Mouse (Mus musculus) liver, embryonic 11.5 days (tissue): ENCODE data around the gene Nfix. TPM values are rescaled to one million over a fixed set of nuclear protein-coding genes. Genes with fewer than 3 reads are reported as not detected.

Experiments used
- ATAC-seq: fragments of 200-750 bp; cut with Nextera tagmentation; replicated peaks from 2 replicates; pipeline ENCODE4 v1.8.0; 2017; ENCODE audit warnings: moderate number of reproducible peaks, mild to moderate bottlenecking, moderate TSS enrichment, moderate library complexity; ENCODE audit not compliant: low FRiP score
- DNase-seq: peaks from one replicate; pipeline ENCODE4 v3.0.0-alpha.2; 2017; ENCODE audit warnings: low spot score
- H3K27ac ChIP-seq: fragments of 300-500 bp; sonication (generic); 2 replicates; pipeline ENCODE4 v1.5.1; 2014; ENCODE audit warnings: mild to moderate bottlenecking, low read depth, low read length, control low read depth
- H3K27me3 ChIP-seq: fragments of 300-500 bp; sonication (generic); replicated peaks from 2 replicates; pipeline ENCODE4 v1.6.1; 2014; ENCODE audit warnings: low read length, mixed read lengths; ENCODE audit not compliant: control insufficient read depth, insufficient read depth
- H3K36me3 ChIP-seq: fragments of 300-500 bp; sonication (generic); 2 replicates; pipeline ENCODE4 v1.6.1; 2014; ENCODE audit warnings: mild to moderate bottlenecking, low read length, moderate library complexity, mixed read lengths; ENCODE audit not compliant: control insufficient read depth, insufficient read depth
- H3K4me1 ChIP-seq: fragments of 300-500 bp; sonication (generic); replicated peaks from 2 replicates; pipeline ENCODE4 v1.6.1; 2014; ENCODE audit warnings: low read length, mixed read lengths; ENCODE audit not compliant: control insufficient read depth, insufficient read depth
- H3K4me2 ChIP-seq: fragments of 300-500 bp; sonication (generic); 2 replicates; pipeline ENCODE4 v1.6.1; 2014; ENCODE audit warnings: mild to moderate bottlenecking, control low read depth, moderate library complexity
- H3K4me3 ChIP-seq: fragments of 300-500 bp; sonication (generic); 2 replicates; pipeline ENCODE4 v1.5.1; 2014; ENCODE audit warnings: low read depth, low read length, control low read depth
- H3K9ac ChIP-seq: fragments of 300-500 bp; sonication (generic); 2 replicates; pipeline ENCODE4 v1.6.1; 2014; ENCODE audit warnings: low read depth, low read length, control low read depth
- H3K9me3 ChIP-seq: fragments of 300-500 bp; sonication (generic); 2 replicates; pipeline ENCODE4 v1.6.1; 2016; ENCODE audit warnings: low read length, inconsistent platforms, mixed read lengths; ENCODE audit not compliant: control insufficient read depth
- WGBS: fragments of 180-500 bp; shearing (Covaris S2); extraction: QIAGEN DNeasy Blood & Tissue Kit; methylation state at CpG from one replicate; pipeline ENCODE4 v1.1.7; 2014; 5-methylcytosine and 5-hydroxymethylcytosine counted together
- polyA plus RNA-seq: library from polyadenylated mRNA; unstranded; fragments of >200 nt; fragmentation: Nextera tagmentation; extraction: Ambion mirVana; gene quantifications from 2 replicates; pipeline ENCODE4 v1.2.1, GENCODE M21; 2014

Gene Nfix
- polyA plus RNA-seq, 1 experiment from 2014 or later = 7.1 TPM

DNA sequence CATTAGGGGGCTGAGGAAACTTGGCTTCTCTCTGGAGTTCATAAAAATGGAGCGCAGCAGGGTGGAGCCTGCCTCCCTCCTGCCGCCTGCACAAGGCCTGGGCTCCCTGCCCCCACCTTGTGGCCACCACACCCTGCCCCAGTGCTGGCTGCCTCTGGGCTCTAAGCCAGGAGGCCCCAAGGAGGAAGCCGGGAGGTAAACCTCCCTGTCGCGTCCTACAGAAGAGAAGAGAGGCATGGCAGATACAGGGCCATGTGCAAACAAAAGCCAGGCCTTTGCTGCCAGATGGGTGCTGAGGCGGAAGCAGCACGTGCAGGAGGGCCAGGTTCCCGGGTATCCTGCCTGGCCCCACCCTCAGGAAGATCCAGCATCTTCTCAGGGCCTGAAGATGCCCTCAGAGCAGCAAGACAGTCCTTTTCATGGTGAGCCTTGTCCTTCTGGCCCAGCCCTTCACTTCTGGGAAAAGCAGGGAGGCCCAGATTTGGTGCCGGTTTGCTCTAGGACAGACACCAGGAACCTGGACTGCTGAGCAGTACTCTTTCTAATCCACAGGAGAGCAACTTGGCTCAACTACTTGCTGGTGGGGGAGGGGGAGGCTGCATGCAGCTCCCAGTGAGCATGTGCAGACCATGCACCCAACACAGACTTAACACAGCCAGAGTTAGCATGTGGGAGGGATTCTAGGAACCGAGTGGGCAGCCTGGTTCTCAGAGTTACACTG is 77.1 kb downstream of the Nfix start, which contains the start of gene G430095P16Rik:
Gene G430095P16Rik, plus strand, starts transcription at position 158 of the 721 bp plus-strand sequence.
- Histone ChIP-seq H3K4me3 (peak within 1 kb of the TSS; percentile 48), H3K27ac (peak within 1 kb of the TSS; percentile 91), H3K9me3 (no peaks in the 10 kb centered on the region), H3K27me3 (peaks cover 12% of the 10 kb centered on the region), H3K9ac (peak within 1 kb of the TSS; percentile 73), H3K36me3 (no peaks in the 10 kb centered on the region; the same call in 1 of the 2 replicates), H3K4me1 (peaks cover 61% of the 10 kb centered on the region), H3K4me2 (peak within 1 kb of the TSS; percentile 75)
- ATAC-seq = peak; percentile 89
- no peak for DNase-seq
- 10% methylated on average over 10 of the region's 10 CpGs for WGBS

DNA sequence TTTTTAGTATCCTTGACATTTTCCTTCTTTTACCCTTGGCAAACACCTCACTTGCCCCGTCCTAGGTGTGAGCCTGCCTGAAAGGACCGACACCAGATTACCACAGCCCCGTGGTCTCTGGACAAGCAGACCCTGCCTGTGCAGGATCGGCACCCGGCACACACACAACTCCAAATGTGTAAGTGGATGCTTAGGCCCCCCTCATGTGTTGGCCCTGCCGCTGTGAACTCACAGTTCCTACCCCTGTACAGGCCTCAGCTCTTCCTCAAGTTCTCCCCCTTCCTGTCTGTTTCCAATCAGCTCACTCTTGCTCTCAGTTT is 77.7 kb downstream of the Nfix start:
- Histone ChIP-seq H3K4me3 (peak overlapping the region; percentile 48), H3K36me3 (no peaks in the 10 kb centered on the region; the same call in 1 of the 2 replicates), H3K4me2 (peak overlapping the region; percentile 75), H3K9me3 (no peaks in the 10 kb centered on the region), H3K27me3 (peaks cover 18% of the 10 kb centered on the region), H3K27ac (peak overlapping the region; percentile 91), H3K4me1 (peaks cover 59% of the 10 kb centered on the region), H3K9ac (peak overlapping the region; percentile 73)
- WGBS = 54% methylated on average over 6 of the region's 6 CpGs
- 0 out of 2 replicates have a peak, but pooled peaks have one; percentile 4 for ATAC-seq
- DNase-seq = no peak

GRCm38 (mm10) chr8:84718959-84719690 is 81.0 kb downstream of the Nfix start:
- Histone ChIP-seq H3K4me3 (no peak overlapping the region), H3K4me1 (peaks cover 28% of the 10 kb centered on the region), H3K4me2 (no peak overlapping the region), H3K27me3 (peaks cover 46% of the 10 kb centered on the region), H3K36me3 (no peaks in the 10 kb centered on the region), H3K9ac (no peak overlapping the region), H3K27ac (no peak overlapping the region), H3K9me3 (no peaks in the 10 kb centered on the region)
- 71% methylated on average over 5 of the region's 5 CpGs for WGBS
- ATAC-seq = no peak
- DNase-seq = no peak

DNA sequence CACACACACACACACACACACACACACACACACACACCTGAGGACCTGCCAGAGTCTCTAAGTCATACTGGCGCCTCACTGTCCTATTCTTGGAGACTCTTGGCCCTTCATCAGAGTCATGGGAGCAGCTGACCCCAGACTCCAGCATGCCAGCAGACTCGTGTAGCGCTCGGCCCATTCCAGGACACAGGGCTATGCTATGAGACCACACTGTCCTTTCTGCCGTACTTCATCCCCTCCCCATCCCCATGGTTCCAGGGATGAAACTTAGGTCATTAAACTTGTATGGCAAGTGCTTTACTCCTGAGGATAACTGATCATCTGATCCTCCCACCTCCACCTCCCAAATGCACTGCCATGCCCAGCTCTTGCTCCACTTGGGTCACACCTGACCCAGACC is 81.7 kb downstream of the Nfix start:
- Histone ChIP-seq H3K36me3 (no peaks in the 10 kb centered on the region), H3K27me3 (peaks cover 52% of the 10 kb centered on the region), H3K4me1 (peaks cover 21% of the 10 kb centered on the region)

GRCm38 (mm10) chr8:84716790-84717189 is 83.4 kb downstream of the Nfix start:
- Histone ChIP-seq H3K4me3 (no peak overlapping the region), H3K27ac (no peak overlapping the region), H3K9ac (no peak overlapping the region), H3K4me2 (no peak overlapping the region), H3K9me3 (no peaks in the 10 kb centered on the region), H3K36me3 (no peaks in the 10 kb centered on the region), H3K27me3 (peaks cover 58% of the 10 kb centered on the region), H3K4me1 (peaks cover 15% of the 10 kb centered on the region)
- ATAC-seq (no peak), DNase-seq (no peak)
- whole genome bisulfite sequencing = 89% methylated on average over 11 of the region's 11 CpGs

More for the DNA sequence above, 81.7 kb downstream of the Nfix start:
- DNase-seq = no peak
- Histone ChIP-seq H3K27ac (no peak overlapping the region), H3K4me3 (no peak overlapping the region), H3K9me3 (no peaks in the 10 kb centered on the region), H3K4me2 (no peak overlapping the region), H3K9ac (no peak overlapping the region)
- WGBS = 85% methylated on average over 5 of the region's 5 CpGs
- ATAC-seq = no peak

DNA sequence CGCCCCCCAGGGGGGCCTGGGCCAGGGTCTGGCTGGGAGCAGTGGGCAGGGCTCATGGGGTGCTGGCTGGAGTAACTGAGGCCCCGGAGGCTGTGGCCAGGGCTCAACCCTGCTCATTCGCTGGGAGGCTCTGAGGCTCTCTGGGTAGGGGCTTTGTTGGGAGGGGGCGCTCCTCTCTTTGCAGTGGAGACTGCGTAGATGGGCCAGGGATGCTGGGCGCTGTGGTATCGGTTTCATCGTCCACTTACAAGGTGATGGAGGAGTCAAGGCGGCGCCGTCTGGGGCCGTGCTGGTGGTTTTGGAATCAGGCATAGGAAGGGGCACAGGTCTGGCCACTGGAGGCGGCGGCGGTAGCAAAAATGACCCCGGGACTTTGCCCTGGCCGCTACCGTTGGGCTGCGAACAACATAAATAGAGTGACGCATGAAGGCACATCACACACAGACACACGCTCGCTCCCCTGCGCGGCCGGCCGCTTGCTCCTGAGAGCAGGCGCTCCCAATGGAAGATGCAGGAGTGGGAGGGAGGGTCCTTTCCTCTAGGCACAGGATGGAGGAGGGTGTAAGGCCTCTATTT is 84.2 kb downstream of the Nfix start:
- Histone ChIP-seq H3K27ac (no peak overlapping the region), H3K36me3 (no peaks in the 10 kb centered on the region), H3K4me2 (peak overlapping the region; percentile 38), H3K4me1 (peaks cover 13% of the 10 kb centered on the region), H3K4me3 (0 out of 2 replicates have a peak overlapping the region, but pooled peaks have one; percentile 17), H3K27me3 (peaks cover 61% of the 10 kb centered on the region), H3K9ac (peak overlapping the region; percentile 3; the same call in 1 of the 2 replicates), H3K9me3 (no peaks in the 10 kb centered on the region)
- 28% methylated on average over 27 of the region's 27 CpGs for whole genome bisulfite sequencing
- no peak for ATAC-seq
- DNase-seq = no peak

DNA sequence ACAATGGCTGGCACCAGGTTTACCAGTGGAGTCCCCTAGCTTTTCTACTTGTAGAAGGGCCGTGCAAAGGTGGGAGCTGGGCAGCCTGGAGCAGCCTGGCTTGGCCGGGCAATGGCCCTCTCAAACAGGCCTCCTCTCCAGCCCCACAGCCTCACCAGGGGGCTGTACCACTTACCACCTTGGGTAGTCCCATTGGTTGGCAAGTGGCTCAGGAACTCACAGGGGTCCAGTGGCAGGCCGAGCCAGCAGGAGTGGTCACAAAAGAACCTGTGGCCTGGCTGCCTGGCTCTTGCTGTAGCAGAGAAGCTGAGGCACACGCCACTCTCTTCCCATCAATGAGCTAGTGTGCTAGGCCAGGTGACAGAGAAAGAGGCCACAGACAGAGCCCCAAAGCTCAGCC is 86.0 kb downstream of the Nfix start:
- H3K4me2 ChIP-seq = no peak overlapping the region
- H3K4me1 ChIP-seq = peaks cover 14% of the 10 kb centered on the region
- no peak overlapping the region for H3K4me3 ChIP-seq
- 65% methylated on average over 4 of the region's 4 CpGs for WGBS
- ATAC-seq (no peak), DNase-seq (no peak)
- no peaks in the 10 kb centered on the region for H3K36me3 ChIP-seq
- H3K27me3 ChIP-seq = peaks cover 51% of the 10 kb centered on the region
- H3K27ac ChIP-seq = no peak overlapping the region
- H3K9ac ChIP-seq = no peak overlapping the region
- H3K9me3 ChIP-seq = no peaks in the 10 kb centered on the region

GRCm38 (mm10) chr8:84713381-84713780 is 86.8 kb downstream of the Nfix start:
- H3K27ac ChIP-seq = peak overlapping the region; percentile 46; the same call in 1 of the 2 replicates
- no peak overlapping the region for H3K4me2 ChIP-seq
- WGBS = 67% methylated on average over 4 of the region's 4 CpGs
- DNase-seq (no peak), ATAC-seq (no peak)
- no peak overlapping the region for H3K4me3 ChIP-seq
- H3K27me3 ChIP-seq = peaks cover 58% of the 10 kb centered on the region
- H3K9me3 ChIP-seq = no peaks in the 10 kb centered on the region
- peaks cover 21% of the 10 kb centered on the region for H3K4me1 ChIP-seq
- H3K36me3 ChIP-seq = no peaks in the 10 kb centered on the region
- no peak overlapping the region for H3K9ac ChIP-seq
